Mouse (Mus musculus) hindbrain, postnatal 0 days (tissue): ENCODE measurements around the gene Hdac9. TPM values are rescaled to one million over a fixed set of nuclear protein-coding genes. Genes with fewer than 3 reads are reported as not detected.
"Not testable (repeated sequence)": the region's sequence is repeated elsewhere in the genome, so short reads cannot be mapped to it uniquely, and the experiment has no call there.

Source experiments
- ATAC-seq: fragments of 200-750 bp; cut with Nextera tagmentation; 2 replicates; pipeline ENCODE4 v1.8.0; 2017; ENCODE audit warnings: mild to moderate bottlenecking, moderate TSS enrichment, moderate library complexity
- DNase-seq: peaks from one replicate; pipeline ENCODE4 v3.0.0-alpha.2; 2015; ENCODE audit warnings: low spot score
- H3K27ac ChIP-seq: fragments of 300-500 bp; sonication (generic); 2 replicates; pipeline ENCODE4 v1.5.1; 2014; ENCODE audit warnings: mild to moderate bottlenecking
- H3K27me3 ChIP-seq: fragments of 300-500 bp; sonication (generic); 2 replicates; pipeline ENCODE4 v1.6.1; 2014; ENCODE audit warnings: low read length, mixed read lengths; ENCODE audit not compliant: insufficient read depth
- H3K36me3 ChIP-seq: fragments of 300-500 bp; sonication (generic); 2 replicates; pipeline ENCODE4 v1.6.1; 2014; ENCODE audit warnings: low read length, mixed read lengths; ENCODE audit not compliant: insufficient read depth
- H3K4me1 ChIP-seq: fragments of 300-500 bp; sonication (generic); 2 replicates; pipeline ENCODE4 v1.6.1; 2014; ENCODE audit warnings: antibody characterized with exemption, low read length, mixed read lengths; ENCODE audit not compliant: insufficient read depth
- H3K4me2 ChIP-seq: fragments of 300-500 bp; sonication (generic); 2 replicates; pipeline ENCODE4 v1.6.1; 2014; ENCODE audit warnings: low read depth, mild to moderate bottlenecking, low read length, moderate library complexity, mixed read lengths
- H3K4me3 ChIP-seq: fragments of 300-500 bp; sonication (generic); 2 replicates; pipeline ENCODE4 v1.5.1; 2014; ENCODE audit warnings: low read length
- H3K9ac ChIP-seq: fragments of 300-500 bp; sonication (generic); replicated peaks from 2 replicates; pipeline ENCODE4 v1.6.1; 2014; ENCODE audit warnings: mild to moderate bottlenecking, low read length, moderate library complexity, mixed read lengths
- H3K9me3 ChIP-seq: fragments of 300-500 bp; sonication (generic); 2 replicates; pipeline ENCODE4 v1.6.1; 2016; ENCODE audit warnings: low read length, mixed read lengths
- CTCF ChIP-seq: IDR thresholded peaks from 2 replicates; pipeline ENCODE4 v1.5.1; 2016; ENCODE audit warnings: antibody characterized with exemption, control low read depth, low read depth
- WGBS: fragments of 180-500 bp; shearing (Covaris S2); extraction: QIAGEN DNeasy Blood & Tissue Kit; methylation state at CpG from one replicate; pipeline ENCODE4 v1.1.7; 2014; 5-methylcytosine and 5-hydroxymethylcytosine counted together
- polyA plus RNA-seq: library from polyadenylated mRNA; unstranded; fragments of >200 nt; fragmentation: Nextera tagmentation; extraction: Ambion mirVana; gene quantifications from 2 replicates; pipeline ENCODE4 v1.2.1, GENCODE M21; 2015
- total RNA-seq: library from RNA; depleted of rRNA; stranded (reverse); fragments of >200 nt; gene quantifications from 2 replicates; pipeline ENCODE4 v1.2.3, GENCODE M21; 2014; rRNA removed

Hdac9 gene
- total and polyA plus RNA-seq, 2 experiments from 2014 or later = 12.2 to 14.8 TPM

- 77% methylated on average over 7 of the region's 7 CpGs for WGBS
Measured at GRCm38 (mm10) chr12:34040061-34040460, 876.8 kb downstream of the Hdac9 start.

GRCm38 (mm10) chr12:34009796-34010195 lies 907.1 kb downstream of the Hdac9 start:
- H3K36me3 ChIP-seq, H3K9ac ChIP-seq, DNase-seq, H3K4me1 ChIP-seq, H3K4me2 ChIP-seq, H3K27me3 ChIP-seq, H3K27ac ChIP-seq, H3K9me3 ChIP-seq, H3K4me3 ChIP-seq, ATAC-seq: not testable (repeated sequence)
- WGBS = 94% methylated on average over 1 of the region's 1 CpGs

More at GRCm38 (mm10) chr12:34040061-34040460, 876.8 kb downstream of the Hdac9 start:
- H3K36me3 ChIP-seq = no peaks in the 10 kb centered on the region
- H3K9me3 ChIP-seq = no peaks in the 10 kb centered on the region
- ATAC-seq = no peak
- no peak overlapping the region for H3K4me2 ChIP-seq
- no peak overlapping the region for H3K9ac ChIP-seq
- H3K27ac ChIP-seq = no peak overlapping the region
- DNase-seq = no peak
- no peaks in the 10 kb centered on the region for H3K4me1 ChIP-seq
- TF ChIP-seq CTCF = no peak
- H3K27me3 ChIP-seq = no peaks in the 10 kb centered on the region
- H3K4me3 ChIP-seq = no peak overlapping the region

Other genes starting within 250 kb of the Hdac9 start
- gene Prps1l1, start 67.7 kb upstream of the Hdac9 start, total RNA-seq = not detected in 2 replicates
- gene Prps1l1, start 67.7 kb upstream of the Hdac9 start, polyA plus RNA-seq = not detected in 2 replicates
- gene Snx13, start 130.1 kb upstream of the Hdac9 start, total RNA-seq = 17.6 and 18.0 TPM in 2 replicates
- gene Snx13, start 130.1 kb upstream of the Hdac9 start, polyA plus RNA-seq = 22.6 and 23.0 TPM in 2 replicates